Mouse (Mus musculus): ENCODE results near the gene Ldb3.

Ldb3 gene

GRCm38 (mm10) chr14:34588498-34588897 is at the start of gene Ldb3:
Gene Ldb3 (minus strand): TSS chr14:34588682.
- no peak for DNase-seq (ENCODE audit: low spot score in 2 of 2)

DNA sequence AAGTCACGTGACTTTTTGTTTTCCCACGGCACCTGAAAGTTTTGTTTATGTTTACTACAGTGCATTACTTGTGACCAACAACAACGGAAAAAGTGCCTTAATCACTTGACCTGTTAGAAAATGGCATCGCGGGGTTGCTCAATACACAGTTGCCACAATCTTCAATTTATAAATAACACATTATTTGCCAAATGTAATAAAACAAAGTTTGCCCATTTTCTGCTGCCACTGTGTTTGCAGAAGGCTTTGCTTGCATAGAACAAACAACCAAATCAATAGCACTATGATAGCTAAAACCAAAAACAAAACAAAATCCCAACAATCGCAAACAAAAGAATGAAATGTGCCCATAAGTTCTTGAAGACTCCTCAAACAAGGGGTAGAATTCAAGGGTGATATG is 47.2 kb upstream of the Ldb3 start:
- no peak for DNase-seq (ENCODE audit: low spot score in 2 of 2)

GRCm38 (mm10) chr14:34635192-34635591 is 46.7 kb upstream of the Ldb3 start:
- no peak for DNase-seq (ENCODE audit: low spot score in 2 of 2)

- no peak for DNase-seq (ENCODE audit: low spot score in 2 of 2)
Observed at GRCm38 (mm10) chr14:34632722-34633448, 44.4 kb upstream of the Ldb3 start.

DNA sequence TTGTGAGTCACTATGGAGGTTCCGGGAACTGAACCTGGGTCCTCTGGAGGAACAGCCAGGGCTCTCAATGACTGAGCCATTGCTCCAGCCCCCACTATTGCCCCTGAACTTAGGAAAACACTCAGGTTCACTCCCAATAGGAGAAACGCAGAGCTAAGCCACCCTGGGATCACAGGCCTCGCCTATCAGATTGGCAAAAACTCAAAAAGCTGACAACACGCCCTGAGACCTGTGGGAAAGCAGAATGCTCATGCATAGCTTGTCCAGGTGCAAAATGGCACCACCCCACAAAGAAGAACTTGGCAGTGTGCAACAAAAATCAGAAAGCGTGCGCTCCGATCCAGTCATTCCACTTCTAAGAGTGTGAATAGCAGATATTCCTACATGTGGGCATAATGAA is 38.3 kb upstream of the Ldb3 start:
- no peak for DNase-seq (ENCODE audit: low spot score in 2 of 2)

GRCm38 (mm10) chr14:34623531-34624210 is 35.2 kb upstream of the Ldb3 start:
- DNase-seq (ENCODE audit: low spot score in 2 of 2) = no peak

DNA sequence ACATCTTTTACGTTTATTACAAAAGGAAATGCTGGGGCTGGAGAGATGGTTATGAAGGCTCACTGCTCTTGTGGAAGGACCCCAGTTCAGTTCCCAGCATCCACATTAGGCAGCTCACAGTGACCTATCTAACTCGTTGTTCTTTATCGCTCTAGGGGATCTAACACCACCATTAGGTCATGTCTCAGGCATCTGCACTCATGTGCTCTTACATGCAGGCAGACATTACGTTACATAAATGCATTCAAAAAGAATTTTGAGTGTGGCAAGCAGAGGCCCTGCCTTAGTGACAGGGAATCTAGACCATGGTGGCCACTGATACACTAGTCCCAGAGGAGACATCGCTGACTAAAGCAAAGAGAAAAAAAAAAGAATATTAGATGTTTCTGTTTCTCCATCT is 34.6 kb upstream of the Ldb3 start:
- DNase-seq (ENCODE audit: low spot score in 2 of 2) = no peak

DNA sequence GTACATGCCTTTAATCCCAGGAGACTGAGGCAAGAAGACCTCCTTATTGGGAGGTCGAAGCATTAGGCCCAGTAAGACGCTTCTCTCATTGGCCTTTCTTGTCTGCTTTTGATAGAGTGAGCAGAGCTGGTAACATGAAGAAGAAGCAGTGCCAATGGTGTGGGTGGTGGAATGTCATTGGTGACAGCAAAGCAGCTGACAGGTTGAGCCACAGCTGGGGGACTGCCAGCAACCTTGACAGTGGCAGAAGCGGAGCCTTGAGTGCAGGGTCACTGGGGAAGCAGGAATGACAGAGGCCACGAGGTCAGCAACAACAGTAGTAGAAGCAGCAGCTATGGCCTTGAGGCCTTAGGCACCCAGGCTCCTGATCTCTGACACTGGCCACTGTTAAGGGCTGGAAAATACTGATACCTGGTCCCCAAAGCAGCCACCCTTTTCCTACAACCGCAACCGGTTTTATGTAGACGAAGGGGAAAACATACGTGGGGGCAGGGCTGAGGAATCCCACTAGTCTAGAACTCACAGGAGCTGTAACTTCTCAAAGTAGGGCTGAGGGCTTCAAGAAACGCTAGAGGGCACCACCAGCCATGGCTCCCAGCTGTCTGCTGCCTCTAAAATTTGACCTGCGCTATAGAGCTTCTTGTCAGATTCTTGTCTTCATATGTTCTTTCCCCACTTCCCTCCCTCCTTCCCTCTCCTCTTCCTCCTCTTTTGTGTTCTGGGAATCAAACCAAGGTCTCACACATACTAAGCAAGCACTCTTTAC is 32.3 kb upstream of the Ldb3 start:
- no peak for DNase-seq (ENCODE audit: low spot score in 2 of 2)

DNA sequence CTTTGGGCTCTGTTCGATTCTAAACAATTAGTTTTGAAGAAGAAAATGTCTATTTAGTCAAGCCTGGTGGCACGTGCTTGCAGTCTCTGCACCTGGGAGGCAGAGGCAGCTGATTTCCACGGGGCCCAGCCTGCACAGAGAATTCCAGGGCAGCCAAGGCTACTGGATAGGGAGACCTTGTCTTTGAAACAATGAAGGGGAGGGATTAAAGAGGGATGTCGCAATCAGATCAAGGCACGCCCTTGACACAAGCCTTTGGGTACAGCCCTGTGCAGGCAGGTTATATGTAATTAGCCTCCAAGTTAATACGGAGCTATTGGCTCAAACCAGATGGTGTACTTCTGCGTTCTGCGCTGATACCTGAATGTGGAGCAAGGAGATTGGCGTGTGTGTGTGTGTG is 30.3 kb upstream of the Ldb3 start:
- no peak for DNase-seq (ENCODE audit: low spot score in 2 of 2)

GRCm38 (mm10) chr14:34616821-34617220 is 28.3 kb upstream of the Ldb3 start:
- peak; percentile 71 to 84 for DNase-seq (ENCODE audit: low spot score in 2 of 2)

DNA sequence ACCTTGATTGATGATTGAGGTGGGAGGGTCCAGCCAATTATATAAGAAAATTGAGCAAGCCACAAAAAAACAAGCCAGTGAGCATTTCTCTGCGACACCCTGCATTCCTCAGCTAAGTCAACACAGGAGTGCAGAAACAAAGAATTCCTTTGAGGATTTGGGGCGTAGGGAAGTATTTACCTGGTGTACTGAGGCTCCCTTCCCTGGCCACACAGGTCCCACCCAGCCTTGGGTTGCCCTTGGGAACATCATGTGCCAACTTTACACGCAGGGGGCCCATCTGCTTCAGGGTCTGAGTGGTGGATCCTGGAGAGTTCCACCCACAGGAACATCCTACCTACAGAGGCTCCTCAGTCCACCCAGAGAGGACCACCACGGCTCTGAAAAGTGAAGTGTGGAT is 27.1 kb upstream of the Ldb3 start:
- no peak for DNase-seq (ENCODE audit: low spot score in 2 of 2)

- no peak for DNase-seq (ENCODE audit: low spot score in 2 of 2)
Observed at GRCm38 (mm10) chr14:34615082-34615481, 26.6 kb upstream of the Ldb3 start.

- DNase-seq (ENCODE audit: low spot score in 2 of 2) = no peak
Observed at GRCm38 (mm10) chr14:34614551-34614950, 26.1 kb upstream of the Ldb3 start.

- DNase-seq (ENCODE audit: low spot score in 2 of 2) = no peak
Observed at GRCm38 (mm10) chr14:34613523-34613922, 25.0 kb upstream of the Ldb3 start.

- no peak for DNase-seq (ENCODE audit: low spot score in 2 of 2)
Observed at GRCm38 (mm10) chr14:34612222-34612621, 23.7 kb upstream of the Ldb3 start.

GRCm38 (mm10) chr14:34611591-34611990 is 23.1 kb upstream of the Ldb3 start:
- DNase-seq (ENCODE audit: low spot score in 2 of 2) = no peak

DNA sequence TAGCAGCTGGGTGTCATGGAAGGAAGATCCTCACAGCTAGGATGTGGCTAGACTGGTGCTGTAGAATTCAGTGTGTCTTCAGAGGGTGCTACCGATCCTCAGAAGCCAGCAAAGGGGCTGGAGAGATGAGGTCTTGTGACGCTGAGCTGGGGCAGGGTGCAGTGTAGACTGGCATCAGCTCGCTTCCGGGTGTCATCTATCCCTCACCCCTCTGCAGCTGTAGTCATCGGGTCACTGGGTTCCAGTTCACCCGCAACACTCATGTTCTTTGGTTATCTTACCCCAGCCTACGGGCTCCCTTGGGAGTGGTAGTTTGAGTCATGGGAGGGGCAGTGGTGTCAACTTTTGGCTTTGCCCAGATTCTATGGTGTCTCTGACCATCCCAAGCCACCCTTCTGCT is 13.4 kb upstream of the Ldb3 start:
- DNase-seq (ENCODE audit: low spot score in 2 of 2) = no peak

GRCm38 (mm10) chr14:34599941-34600340 is 11.5 kb upstream of the Ldb3 start, which contains the start of gene Opn4:
Gene Opn4 (minus strand): TSS chr14:34600142.
- no peak for DNase-seq (ENCODE audit: low spot score in 2 of 2)

- DNase-seq (ENCODE audit: low spot score in 2 of 2) = no peak
Observed at GRCm38 (mm10) chr14:34595596-34596255, 7.2 kb upstream of the Ldb3 start.

- no peak for DNase-seq (ENCODE audit: low spot score in 2 of 2)
Observed at GRCm38 (mm10) chr14:34591741-34592535, 3.5 kb upstream of the Ldb3 start.

All from urinary bladder, postnatal 4 days (tissue).